Mouse (Mus musculus): ENCODE results near the gene Klhl5.
A peak's percentile ranks its signal among the peaks of the same experiment; 100 is the strongest.

The Klhl5 gene

GRCm38 (mm10) chr5:65191601-65192000, 84.3 kb downstream of the Klhl5 start:
- no peak for DNase-seq (ENCODE audit: low read depth, low spot score)

GRCm38 (mm10) chr5:65194441-65194840, 87.1 kb downstream of the Klhl5 start:
- DNase-seq (ENCODE audit: low read depth, low spot score): no peak

GRCm38 (mm10) chr5:65199346-65200128, 92.2 kb downstream of the Klhl5 start, which contains the start of gene Wdr19:
Gene Wdr19 (plus strand): TSS chr5:65199696.
- peak; percentile 95 for DNase-seq (ENCODE audit: low read depth, low spot score)

GRCm38 (mm10) chr5:65204726-65205125, 97.4 kb downstream of the Klhl5 start:
- DNase-seq (ENCODE audit: low read depth, low spot score): no peak

GRCm38 (mm10) chr5:65213321-65213720, 106.0 kb downstream of the Klhl5 start:
- DNase-seq (ENCODE audit: low read depth, low spot score): peak; percentile 36

All from retina, postnatal 7 days (tissue).